Mouse (Mus musculus): Measurements from ENCODE around the gene Sf3b3. TPM values are rescaled to one million over a fixed set of nuclear protein-coding genes. Genes with fewer than 3 reads are reported as not detected.

The Sf3b3 gene
- polyA plus RNA-seq, 2 experiments from 2014 or later: 79.7 to 89.2 TPM

- ATAC-seq: no peak
These were observed 79.3 kb downstream of the Sf3b3 start for GRCm38 (mm10) chr8:110767261-110767660.

GRCm38 (mm10) chr8:110764671-110765070 is 81.9 kb downstream of the Sf3b3 start:
- no peak for ATAC-seq

GRCm38 (mm10) chr8:110761988-110762387 is 84.6 kb downstream of the Sf3b3 start:
- ATAC-seq: no peak

GRCm38 (mm10) chr8:110761185-110761584 is 85.4 kb downstream of the Sf3b3 start:
- no peak for ATAC-seq

- ATAC-seq: no peak
These were observed 86.2 kb downstream of the Sf3b3 start for GRCm38 (mm10) chr8:110760280-110760940.

Other genes with a start within 250 kb of the Sf3b3 start
- gene Vac14, start 228.2 kb downstream of the Sf3b3 start, polyA plus RNA-seq (2017; shearing (Covaris generic)): 1 to 10 TPM; 6.6 to 7.6 TPM
- under 1 TPM in 1 of 2 experiments, not detected in 1; 0.21 TPM for gene Mtss1l, start 125.3 kb downstream of the Sf3b3 start, polyA plus RNA-seq (2017; shearing (Covaris generic))
- gene Il34, start 40.9 kb downstream of the Sf3b3 start, polyA plus RNA-seq (2017; shearing (Covaris generic)): not detected
- gene Cog4, start 187 bp downstream of the Sf3b3 start, polyA plus RNA-seq (2017; shearing (Covaris generic)): 10 to 100 TPM; 52.3 to 53.6 TPM
- gene Fuk, start 55.7 kb upstream of the Sf3b3 start, polyA plus RNA-seq (2017; shearing (Covaris generic)): 1 to 10 TPM; 1.9 to 2.3 TPM
- gene St3gal2, start 73.1 kb upstream of the Sf3b3 start, polyA plus RNA-seq (2017; shearing (Covaris generic)): 10 to 100 TPM in 1 of 2 experiments, 1 to 10 TPM in 1; 8.7 to 10.1 TPM
- gene Ddx19a, start 151.0 kb upstream of the Sf3b3 start, polyA plus RNA-seq (2017; shearing (Covaris generic)): 10 to 100 TPM; 13.2 to 14.0 TPM
- 1 to 10 TPM; 6.5 to 8.2 TPM for gene Ddx19b, start 185.0 kb upstream of the Sf3b3 start, polyA plus RNA-seq (2017; shearing (Covaris generic))
- 10 to 100 TPM; 14.0 to 20.3 TPM for gene Aars, start 186.4 kb upstream of the Sf3b3 start, polyA plus RNA-seq (2017; shearing (Covaris generic))
- gene Exosc6, start 209.6 kb upstream of the Sf3b3 start, polyA plus RNA-seq (2017; shearing (Covaris generic)): not detected
- not detected for gene Clec18a, start 245.6 kb upstream of the Sf3b3 start, polyA plus RNA-seq (2017; shearing (Covaris generic))
- gene Pdpr, start 247.8 kb upstream of the Sf3b3 start, polyA plus RNA-seq (2017; shearing (Covaris generic)): 1 to 10 TPM; 8.0 to 8.6 TPM